Mouse (Mus musculus) frontal cortex, postnatal 25 days (tissue): ENCODE data around the gene Olfml2a.

Source experiments
- DNase-seq, 2 experiments: peaks; one replicate each; pipeline ENCODE4 v3.0.0; 2022; ENCODE audit warnings: low spot score in 2 of 2

Gene Olfml2a

DNA sequence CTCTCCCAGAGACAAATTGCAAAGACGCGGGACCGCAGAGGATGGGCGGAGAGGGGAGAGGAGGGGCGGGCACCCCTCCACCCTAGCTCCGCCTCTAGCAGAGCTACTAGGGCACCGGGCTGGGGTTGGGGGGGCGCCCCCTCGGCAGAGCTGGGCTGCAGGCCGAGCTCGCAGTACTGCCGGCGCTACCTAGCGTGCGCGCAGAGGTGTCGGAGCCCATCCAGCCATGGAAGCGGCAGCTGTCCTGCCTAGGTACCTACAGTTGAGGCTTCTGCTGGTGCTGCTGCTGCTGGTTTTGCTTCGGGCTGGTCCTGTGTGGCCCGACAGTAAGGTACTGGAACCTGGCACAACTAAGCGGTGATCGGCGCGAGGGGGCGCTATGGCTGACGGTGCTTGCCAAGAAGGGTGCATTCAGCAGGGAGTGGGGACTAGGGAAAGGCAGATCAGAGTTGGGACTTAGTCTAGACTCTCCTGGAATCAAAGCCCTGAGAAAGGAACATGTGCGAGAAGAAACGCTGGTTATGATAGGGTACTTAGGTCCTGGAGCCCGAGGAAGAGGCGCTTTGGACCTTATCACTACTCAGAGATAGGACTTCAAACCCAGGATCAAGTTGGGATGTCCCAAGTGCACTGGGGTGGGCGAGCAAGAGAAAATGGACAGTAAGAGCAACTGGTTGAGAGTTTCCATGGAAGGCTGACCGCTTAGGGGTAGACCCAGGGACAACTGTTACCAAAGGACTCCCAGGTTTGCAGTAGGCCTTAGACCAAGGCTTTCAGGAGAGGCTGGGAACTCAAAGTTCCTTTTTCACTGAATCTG lies at the start of gene Olfml2a:
Gene Olfml2a (plus strand): TSS at position 128 of the 817 bp plus-strand sequence.
- DNase-seq = peak; percentile 57 to 63

DNA sequence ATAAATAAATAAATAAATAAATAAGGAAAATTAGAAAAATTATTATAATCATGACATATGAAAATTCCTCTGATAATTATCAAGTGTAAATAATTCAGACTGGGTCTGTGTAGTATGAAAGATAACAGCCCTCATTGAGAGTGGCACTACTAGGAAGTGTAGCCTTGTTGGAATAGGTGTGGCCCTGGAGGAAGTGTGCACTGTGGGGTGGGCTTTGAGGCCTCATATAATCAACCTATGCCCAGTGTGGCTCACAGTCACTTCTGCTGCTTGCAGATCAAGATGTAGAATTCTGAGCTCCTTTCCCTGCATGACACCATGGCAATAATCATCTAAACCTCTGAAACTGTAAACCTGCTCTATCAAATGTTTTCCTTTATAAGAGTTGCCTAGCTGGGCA lies 28.9 kb upstream of the Olfml2a start:
- DNase-seq = no peak

DNA sequence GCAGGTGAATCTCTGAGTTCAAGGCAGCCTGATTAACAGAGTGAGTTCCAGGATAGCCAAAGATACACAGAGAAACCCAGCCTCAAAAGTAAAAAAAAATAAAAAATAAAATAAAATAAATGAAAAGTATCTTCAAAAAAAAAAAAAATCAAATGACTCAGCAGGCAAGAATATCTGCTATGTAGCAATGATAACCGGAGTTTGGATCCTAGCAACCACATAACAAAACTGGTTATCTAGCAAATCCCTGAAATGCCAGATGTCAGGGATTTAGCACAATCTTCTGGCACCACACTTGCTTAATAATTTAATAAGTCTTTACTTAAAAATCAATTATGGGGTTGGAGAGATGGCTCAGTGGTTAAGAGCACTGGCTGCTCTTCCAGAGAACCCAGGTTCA lies 27.5 kb upstream of the Olfml2a start:
- no peak for DNase-seq

DNA sequence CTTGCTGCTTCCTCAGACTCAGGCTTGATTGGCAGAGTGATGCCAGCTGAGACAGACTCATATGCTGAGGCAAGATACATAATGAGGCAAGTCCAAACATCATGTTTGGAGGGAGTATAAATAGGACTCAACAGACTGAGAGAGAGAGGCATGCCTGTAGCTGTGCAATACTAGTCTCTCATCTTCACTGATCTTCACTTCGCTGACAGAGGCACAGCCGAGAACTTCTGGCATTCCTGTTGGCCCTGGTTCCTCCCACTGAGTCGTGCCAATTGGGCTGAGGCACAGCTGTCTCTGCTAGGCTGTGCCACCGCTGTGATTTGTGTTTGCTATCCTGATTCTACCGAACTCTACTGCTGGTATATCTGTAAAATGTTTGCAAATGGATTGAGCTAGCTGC lies 25.7 kb upstream of the Olfml2a start:
- peak in 1 of 2 experiments; percentile 16 for DNase-seq

DNA sequence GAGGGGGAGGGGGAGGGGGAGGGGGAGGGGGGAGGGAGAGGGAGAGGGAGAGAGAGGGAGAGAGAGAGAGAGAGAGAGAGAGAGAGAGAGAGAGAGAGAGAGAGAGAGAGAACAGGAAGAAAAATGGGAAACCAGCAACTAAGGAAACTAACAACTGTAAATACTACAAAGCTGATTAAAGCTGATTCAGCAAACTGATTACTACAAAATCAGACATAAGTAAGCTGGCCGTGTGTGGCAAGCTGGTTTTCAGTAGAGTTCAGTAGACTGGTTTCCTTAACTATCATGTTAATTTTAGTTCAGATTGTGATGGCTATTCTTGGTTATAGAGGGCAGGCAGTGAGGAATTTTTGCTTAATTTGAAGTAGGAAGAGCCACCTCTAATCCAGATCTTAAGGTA lies 23.2 kb upstream of the Olfml2a start:
- DNase-seq = no peak

DNA sequence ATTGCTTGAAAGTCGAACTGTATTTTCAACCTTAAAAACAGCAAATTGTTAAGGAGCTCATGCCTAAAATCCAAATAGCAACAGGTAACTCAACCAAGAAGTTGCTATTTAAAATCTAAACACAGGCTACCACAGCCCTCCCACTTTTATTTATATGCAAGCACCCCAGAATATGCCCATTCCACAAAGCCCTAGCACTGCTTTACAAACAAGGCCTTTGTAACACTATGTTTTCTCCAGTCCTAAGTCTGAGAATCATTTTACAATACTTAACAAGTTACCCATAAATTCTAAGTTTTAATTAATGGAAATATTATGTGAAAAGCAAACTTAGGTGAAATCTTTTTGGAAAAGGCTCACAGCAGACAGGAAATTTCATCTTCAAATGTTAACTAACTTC lies 17.3 kb upstream of the Olfml2a start:
- no peak for DNase-seq

DNA sequence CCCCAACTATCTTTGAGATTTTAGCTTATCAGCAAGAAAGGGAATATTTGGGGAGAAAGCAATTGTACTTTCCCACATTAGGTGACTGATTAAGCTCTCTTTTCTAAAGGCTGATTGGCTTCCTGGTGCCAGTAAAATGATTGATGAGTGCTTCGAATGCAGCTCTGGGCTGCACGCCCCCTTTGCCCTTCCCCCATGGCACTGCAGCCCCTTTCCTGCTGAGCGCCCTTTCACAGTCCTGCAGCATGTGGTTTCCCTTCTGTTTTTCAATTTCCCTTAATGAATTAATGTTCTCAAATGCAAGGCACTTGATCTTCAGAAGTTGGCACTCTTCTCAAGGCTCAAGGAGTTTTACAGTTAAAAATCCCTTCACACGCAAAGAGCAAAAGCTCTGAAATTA lies 16.8 kb upstream of the Olfml2a start:
- DNase-seq = no peak

DNA sequence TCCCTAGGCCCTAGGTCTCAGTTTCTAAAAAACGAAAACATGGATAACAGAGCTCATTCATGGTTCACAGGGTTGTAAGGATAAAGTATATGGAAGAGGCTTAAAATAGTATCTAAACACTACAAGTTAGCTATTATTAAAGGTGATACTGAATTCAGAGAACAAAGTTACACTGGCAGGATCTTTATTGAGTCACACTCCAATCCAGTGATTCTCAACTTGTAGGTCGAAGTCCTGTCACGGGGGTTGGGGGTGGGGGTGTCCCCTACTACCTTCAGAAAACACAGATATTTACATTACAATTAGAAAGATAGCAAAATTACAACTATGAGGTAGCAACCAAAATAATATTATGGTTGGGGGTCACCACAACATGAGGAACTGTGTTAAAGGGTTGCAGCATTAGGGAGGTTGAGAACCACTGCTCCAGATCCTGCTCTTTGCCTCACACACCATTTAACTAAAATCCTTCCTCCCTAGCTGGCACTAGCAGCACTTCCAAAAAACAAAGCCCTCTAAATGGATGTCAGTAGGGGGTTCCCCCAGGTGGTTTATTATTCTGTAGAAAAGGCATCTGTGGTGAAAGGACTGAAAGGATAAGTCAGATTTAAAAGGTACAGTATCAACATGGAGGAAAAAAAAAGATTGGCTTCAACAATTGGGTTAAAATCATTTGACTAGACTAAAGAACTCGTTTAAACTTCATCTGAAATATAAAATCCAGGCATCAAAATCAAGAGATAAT lies 14.7 kb upstream of the Olfml2a start:
- no peak for DNase-seq

DNA sequence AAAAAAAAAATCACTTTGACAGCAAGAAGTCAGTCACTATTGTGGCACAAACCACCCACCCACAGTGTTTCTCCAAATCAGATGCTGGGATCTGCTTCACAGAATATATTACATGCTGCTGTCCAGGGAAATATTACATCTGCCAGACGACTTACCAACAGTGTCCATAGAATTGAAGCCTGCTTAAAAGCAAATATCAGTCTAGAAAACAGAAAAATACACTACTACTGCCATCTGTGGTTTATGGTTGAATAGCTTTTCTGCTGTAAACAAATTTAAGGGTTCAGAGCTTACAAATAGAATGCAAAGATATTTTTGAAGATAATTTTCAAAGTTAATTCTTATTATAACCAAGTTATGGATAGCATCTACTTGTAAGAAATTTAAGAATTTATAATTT lies 10.4 kb upstream of the Olfml2a start:
- DNase-seq = no peak

DNA sequence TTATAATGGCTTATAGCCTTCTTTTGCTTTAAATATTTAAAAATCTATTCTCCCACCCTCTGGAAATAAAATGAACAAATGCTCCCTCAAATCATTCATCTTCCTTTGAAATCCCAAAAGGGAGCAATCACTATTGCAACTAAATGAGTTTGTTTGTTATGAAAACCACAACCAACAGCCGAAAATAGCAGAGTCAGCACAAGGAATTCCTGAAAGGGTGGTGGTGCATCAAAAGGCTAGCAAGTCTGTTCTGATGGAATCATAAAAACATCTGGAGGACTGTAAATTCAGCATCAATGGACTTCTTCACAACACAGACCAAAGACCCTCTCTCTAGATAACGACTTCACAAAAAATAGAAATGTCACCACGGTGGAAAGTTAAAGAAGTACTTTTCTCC lies 8.3 kb upstream of the Olfml2a start:
- no peak for DNase-seq

DNA sequence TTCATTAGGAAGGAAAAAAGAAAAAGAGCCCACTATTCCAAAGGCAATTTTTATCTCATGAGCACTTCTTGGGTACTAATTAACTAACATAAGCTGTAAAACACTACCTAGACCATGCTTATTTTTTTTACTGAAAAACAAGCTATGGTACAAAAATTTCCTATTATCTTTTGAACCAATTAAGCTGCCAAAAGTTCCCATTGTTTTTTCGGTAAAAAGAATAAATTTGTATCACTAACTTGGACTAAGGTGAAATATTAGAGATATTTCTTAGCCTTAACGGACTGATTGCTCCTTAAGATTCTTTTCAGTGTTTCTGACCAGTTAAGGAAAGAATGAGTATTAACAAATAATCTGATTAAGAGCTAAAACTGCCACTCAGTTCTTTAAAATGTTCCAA lies 7.9 kb upstream of the Olfml2a start:
- no peak for DNase-seq

DNA sequence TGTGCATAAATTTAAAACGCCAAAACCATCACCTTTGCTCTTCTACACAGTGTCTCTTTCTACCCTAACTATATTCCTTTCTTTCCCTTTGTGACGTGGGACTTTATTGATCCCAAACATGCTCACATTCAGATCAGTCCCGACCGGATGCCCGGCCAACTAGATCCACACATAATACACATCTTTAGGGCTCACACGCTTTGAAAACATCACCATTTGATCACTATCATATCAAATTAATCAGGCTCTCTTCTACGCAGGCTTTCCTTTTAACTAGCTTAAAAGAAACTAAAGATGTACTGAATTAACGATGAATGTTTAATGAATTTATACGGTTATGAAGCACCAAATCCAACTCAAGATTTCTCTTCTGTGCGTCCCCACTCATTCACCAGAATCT lies 7.2 kb upstream of the Olfml2a start:
- DNase-seq = no peak

DNA sequence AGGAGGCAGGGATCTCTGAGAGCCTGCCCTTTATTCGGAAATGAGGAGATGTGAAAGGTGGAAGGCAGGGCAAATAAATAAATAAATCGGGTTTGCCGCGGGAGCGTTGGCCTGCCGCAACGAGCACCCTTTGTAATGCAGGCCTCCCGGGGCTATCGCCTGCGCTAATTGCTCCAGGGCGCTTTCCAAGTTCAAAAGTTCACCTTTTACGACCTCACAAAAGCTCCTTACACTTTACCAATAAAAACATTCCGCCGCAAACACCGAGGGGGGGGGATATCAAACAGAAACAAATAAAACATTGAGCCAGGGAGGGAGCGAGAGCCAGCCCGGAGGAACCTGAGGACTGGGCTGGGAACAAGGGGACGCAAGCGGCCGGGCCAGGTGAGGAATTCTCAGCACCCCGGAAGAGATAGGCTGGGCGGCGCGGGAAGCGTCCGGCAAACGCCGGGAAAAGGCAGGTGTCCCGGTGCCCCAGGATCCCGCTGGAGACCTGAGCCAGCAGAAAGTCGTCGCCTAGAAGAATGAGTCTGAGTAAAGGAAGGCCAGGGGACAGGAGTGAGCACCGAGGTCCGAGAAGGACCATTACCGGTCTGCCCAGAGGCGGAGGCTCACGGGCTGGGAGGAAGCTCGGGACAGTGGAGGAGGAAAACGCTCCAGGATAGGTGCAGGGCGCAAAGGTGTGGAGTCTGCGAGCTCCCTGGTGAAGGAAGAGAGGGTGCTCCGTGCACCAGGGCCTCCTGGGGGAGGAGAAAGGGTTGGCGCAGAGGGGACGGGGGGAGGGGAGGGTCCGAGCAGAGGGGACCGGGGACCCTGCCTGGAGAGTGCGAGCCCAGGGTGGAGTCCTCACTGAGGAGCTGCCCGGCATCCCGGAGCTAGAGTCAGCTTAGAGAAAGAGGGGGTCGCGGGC lies 6.4 kb upstream of the Olfml2a start:
- DNase-seq = no peak

DNA sequence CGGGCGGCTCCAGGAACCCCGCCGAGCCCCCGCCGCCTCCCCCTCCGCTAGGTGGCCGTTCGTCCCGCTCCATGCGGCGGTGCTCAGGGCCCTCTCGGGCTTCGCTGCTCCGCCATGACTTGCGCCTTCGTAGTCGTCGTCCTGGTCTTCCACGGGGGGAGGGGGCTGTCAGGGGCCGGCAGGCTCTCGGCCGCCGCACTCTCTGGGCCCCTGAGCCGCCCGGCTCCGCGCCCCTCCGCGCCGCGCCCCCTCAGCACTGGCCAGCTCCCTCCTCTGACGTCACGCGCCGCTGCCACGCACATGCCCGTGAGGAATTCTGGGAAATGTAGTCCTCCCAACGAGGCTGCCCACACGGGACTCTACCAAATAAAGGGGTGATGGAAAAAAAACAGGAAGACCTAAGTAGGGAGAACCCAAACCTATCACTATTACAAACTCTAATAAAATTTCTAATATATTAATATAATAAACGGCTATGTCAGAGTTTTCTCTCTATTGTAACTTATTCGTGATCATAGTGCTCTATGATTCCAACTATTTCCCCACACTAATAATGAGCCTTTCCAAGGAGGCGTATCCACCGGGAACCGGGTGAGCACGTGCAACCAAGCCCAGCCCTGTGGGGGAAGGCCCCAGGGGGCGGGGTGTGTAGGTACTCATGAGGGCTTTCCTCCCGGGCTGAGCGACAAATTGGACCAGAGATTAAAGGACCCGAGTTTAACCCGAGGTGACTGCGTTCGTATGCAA lies 5.5 kb upstream of the Olfml2a start:
- DNase-seq = peak; percentile 78 to 85

DNA sequence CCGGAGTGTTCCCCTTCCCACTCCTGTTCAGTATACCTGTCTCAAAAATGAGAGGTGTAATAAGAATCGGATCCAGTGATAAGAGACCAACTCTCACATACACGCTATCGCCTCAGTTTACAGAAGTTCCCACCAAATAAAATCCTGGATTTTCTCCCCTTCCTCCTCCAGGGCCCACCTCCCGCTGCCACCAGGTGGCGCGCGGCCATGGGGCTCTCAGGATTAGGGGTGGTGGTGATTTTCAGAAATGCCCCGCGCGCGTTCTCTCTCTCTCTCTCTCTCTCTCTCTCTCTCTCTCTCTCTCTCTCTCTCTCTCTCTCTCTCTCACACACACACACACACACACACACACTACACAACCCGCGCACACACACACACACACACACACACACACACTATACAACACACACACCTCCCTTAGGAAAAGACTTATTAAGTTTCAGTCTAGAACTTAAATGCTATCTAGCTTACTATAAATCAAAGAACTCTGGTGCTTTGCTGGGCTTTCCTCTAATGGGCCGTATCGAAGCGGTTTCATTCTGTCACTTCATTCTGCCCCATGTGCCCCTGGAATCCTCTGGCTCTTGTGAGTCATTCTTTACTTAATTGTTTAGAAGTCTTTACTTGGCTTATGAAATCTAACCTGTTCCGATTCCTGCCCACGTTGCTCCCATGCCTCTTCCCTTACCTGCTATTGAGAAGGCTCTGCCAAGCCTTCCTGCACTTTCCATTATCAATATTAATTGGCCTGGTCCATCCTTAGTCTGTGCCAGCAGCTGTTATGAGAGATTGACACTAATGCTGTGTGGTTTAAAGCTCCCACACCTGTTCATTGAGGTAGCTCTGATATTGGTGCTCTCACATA lies 4.4 kb upstream of the Olfml2a start, which contains the start of gene Nr6a1:
Gene Nr6a1 (minus strand): TSS at position 574 of the 865 bp plus-strand sequence.
- DNase-seq = peak in 1 of 2 experiments; percentile 41

DNA sequence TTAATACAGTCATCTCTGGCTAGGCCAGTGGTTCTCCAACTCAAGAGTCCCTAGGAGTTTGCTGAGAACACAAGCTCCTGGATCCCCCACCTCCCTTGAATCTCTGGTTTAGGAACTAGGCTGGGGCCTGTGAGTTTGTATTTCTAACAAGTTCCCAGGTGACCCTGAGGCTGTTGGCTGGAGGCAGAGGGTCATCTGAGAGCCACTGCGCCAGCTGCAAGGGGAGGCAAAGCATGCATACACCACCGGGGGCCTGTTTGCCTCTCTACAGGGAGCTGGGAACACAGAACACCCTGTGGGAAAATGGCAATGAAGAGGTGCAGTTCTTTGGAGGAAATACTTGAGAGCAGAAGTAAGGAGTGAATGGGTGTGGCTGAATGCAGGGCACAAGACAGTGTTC lies 1.5 kb upstream of the Olfml2a start:
- DNase-seq = no peak

DNA sequence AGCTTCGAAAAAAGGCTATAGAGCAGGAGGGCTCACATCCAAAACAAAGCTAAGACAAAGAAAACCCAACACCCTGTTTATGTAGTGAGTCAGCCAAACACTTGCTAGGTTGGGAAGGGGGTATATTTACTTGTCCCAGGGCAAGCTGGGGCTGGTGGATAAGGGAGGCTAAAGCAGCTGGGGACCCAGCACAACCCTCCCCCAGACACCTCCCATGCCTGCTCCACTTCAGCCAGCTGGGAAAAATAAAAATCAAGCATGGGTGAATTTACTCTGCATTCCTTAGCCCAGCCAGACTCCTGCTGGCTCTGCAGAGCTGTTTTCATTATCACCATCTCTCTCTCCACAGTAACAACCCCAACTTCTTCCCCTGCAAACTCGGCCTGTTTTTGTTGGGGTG lies 2.2 kb downstream of the Olfml2a start:
- no peak for DNase-seq

DNA sequence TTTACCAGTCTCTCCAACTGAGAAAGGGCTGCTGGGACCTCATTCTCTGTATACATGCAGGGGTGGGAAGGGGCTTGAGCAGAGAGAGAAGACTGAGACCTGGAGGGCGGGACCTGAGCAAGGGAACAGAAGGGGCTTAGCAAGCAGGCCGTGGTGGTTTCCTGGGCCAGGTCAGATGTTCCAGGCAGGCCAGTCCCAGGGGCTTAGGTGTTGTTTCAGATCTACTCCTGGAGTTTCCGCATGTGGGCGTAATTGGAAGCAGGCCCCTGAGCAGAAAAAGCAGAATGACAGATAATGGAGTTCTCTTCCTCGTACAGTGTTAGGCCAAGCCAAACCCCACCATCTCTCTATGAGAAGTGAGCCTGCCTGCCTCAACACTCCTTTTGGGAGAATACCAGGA lies 3.2 kb downstream of the Olfml2a start:
- DNase-seq = no peak

DNA sequence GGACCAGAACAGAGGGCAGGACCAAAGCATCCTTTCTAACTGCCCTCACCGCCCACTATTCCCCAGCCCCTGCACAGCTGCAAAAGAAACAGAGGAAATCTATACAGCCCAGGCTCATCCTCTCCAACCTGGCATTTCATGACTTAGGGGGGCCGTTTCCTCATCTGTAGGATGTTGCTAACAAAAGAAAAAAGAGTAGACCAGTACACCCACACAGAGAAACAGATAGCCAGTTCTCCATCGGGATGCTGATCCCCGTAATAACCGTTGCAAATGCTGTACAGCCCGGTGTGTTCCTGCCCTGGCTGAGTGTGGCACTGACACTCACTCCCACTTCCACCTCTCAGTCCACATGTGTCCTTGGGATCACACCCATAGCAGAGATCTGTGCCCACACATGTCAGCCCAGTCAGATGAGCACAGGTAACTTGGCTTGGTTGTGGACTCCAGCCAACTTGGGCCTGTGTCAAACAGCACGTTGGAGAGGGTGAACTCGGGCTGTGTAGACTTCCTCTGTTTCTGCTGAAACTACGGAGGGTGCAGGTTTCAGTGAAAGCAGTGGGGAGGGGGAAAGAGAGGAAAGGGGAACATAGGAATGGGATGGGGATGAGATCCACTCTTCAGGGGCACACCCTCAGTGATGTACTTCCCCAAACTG lies 5.1 kb downstream of the Olfml2a start:
- no peak for DNase-seq

DNA sequence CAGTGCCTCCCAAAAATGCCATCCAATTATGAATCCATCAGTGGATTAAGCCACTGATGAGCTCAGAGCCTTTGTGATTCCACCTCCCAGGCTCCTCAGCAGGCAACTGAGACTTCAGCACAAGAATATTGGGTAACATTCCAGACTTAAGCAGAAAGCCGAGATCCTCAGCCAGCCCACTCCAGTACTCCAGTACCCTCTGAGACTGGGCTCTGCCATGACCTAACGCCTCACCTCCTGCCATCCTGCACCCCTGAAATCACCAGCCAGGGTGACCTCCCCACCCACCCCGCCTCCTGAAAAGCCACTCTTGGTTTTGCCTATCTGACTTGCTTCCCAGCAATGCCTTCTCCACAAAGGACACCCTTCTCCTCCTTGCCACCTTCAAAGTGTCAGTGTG lies 5.6 kb downstream of the Olfml2a start:
- DNase-seq = no peak
